Mouse (Mus musculus): ENCODE results near the gene Pomp. TPM values are rescaled to one million over a fixed set of nuclear protein-coding genes. Genes with fewer than 3 reads are reported as not detected.

Gene Pomp
- polyA plus RNA-seq, 1 experiment = 41.7 TPM

DNA sequence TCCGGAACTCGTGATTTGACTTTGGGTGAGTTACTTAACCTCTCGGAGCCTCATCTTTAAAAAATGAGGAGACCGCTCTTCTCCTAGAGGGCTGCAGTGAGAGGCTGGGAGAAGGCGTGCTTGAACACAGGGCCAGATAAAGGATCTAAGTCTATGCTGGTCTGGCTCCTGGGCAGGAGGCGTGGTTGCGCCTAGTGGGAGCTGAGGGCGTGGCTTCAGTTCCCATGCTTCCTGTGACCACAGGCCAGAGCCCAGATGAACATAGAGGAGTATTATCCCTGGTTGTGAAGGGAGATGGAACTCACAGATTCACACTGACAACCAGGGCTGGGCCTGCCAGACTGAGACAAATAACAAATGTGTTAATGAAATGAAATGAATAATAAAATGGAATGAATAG lies 41.4 kb upstream of the Pomp start:
- TF ChIP-seq POLR2A (IDR thresholded peaks at IDR 0.05; ENCODE audit: control insufficient read depth, low read depth, low read length) (no peak), CTCF (IDR thresholded peaks at IDR 0.05; ENCODE audit: control insufficient read depth, insufficient read depth, insufficient replicate concordance, low read depth, low read length) (no peak)
- H3K36me3 ChIP-seq (ENCODE audit: control insufficient read depth, insufficient read depth, low read length) = no peaks in the 10 kb centered on the region
- peaks cover 5% of the 10 kb centered on the region for H3K4me1 ChIP-seq (ENCODE audit: control insufficient read depth, insufficient read depth, low read length)
- H3K27ac ChIP-seq (ENCODE audit: control insufficient read depth, insufficient read depth, low read depth, low read length) = no peak overlapping the region
- H3K4me3 ChIP-seq (ENCODE audit: control insufficient read depth, low read depth, low read length) = peak overlapping the region; percentile 1; the same call in 1 of the 2 replicates
- H3K27me3 ChIP-seq (ENCODE audit: control insufficient read depth, insufficient read depth, low read length) = no peaks in the 10 kb centered on the region

DNA sequence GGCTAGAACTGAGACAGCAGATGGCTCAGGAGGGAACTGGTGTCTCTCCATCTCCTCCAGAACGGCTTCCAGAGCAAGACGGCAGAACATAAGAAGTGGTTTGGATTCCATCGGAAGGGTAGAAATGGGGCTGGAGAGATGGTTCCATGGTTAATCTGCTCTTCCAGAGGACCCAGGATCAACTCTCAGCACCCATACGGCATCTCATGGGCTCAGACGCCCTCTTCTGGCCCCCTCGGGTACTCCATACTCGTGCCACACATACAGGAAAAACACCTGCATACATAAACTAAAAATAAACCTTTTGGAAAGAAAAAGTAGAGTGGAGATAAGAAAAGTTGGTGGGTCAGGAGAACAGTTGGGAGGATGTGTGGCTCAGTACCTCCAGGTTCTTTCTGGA lies 40.4 kb upstream of the Pomp start:
- Histone ChIP-seq H3K27ac (ENCODE audit: control insufficient read depth, insufficient read depth, low read depth, low read length) (no peak overlapping the region), H3K27me3 (ENCODE audit: control insufficient read depth, insufficient read depth, low read length) (no peaks in the 10 kb centered on the region), H3K36me3 (ENCODE audit: control insufficient read depth, insufficient read depth, low read length) (no peaks in the 10 kb centered on the region), H3K4me1 (ENCODE audit: control insufficient read depth, insufficient read depth, low read length) (peaks cover under 1% of the 10 kb centered on the region), H3K4me3 (ENCODE audit: control insufficient read depth, low read depth, low read length) (no peak overlapping the region; the same call in 1 of the 2 replicates)
- peak; percentile 41; the same call in 1 of the 2 replicates for TF ChIP-seq CTCF (IDR thresholded peaks at IDR 0.05; ENCODE audit: control insufficient read depth, insufficient read depth, insufficient replicate concordance, low read depth, low read length)
- TF ChIP-seq POLR2A (IDR thresholded peaks at IDR 0.05; ENCODE audit: control insufficient read depth, low read depth, low read length) = no peak

DNA sequence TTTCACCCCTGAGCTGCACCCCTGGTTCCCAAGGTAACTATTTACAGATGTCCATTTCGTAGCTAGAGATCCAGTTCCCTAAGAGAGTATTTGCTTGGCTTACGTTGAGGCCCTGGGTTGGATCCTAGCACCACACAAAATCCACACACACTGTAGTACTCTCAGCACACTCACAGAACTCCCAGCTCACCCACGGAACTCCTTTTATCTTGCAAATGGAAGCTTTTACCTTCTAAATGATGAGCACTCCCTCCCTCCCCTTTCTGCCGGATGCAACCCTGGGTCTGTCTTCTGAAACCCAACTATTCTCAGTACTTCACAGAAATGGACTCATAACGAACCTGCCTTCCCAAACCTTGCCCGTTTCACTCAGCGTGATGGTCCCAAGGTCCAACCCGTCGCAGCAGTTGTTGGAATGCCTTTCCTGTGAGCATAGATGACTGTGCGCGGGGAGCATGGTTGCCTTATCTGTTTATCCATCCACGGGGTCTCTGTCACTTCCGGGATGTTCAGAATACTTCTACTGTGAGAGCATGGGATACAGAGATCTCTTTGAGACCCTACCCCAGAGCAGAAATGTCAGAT lies 36.1 kb upstream of the Pomp start:
- Histone ChIP-seq H3K27me3 (ENCODE audit: control insufficient read depth, insufficient read depth, low read length) (no peaks in the 10 kb centered on the region), H3K36me3 (ENCODE audit: control insufficient read depth, insufficient read depth, low read length) (no peaks in the 10 kb centered on the region), H3K27ac (ENCODE audit: control insufficient read depth, insufficient read depth, low read depth, low read length) (no peak overlapping the region), H3K4me3 (ENCODE audit: control insufficient read depth, low read depth, low read length) (no peak overlapping the region), H3K4me1 (ENCODE audit: control insufficient read depth, insufficient read depth, low read length) (peaks cover 9% of the 10 kb centered on the region)
- TF ChIP-seq CTCF (IDR thresholded peaks at IDR 0.05; ENCODE audit: control insufficient read depth, insufficient read depth, insufficient replicate concordance, low read depth, low read length) (no peak), POLR2A (IDR thresholded peaks at IDR 0.05; ENCODE audit: control insufficient read depth, low read depth, low read length) (no peak)

DNA sequence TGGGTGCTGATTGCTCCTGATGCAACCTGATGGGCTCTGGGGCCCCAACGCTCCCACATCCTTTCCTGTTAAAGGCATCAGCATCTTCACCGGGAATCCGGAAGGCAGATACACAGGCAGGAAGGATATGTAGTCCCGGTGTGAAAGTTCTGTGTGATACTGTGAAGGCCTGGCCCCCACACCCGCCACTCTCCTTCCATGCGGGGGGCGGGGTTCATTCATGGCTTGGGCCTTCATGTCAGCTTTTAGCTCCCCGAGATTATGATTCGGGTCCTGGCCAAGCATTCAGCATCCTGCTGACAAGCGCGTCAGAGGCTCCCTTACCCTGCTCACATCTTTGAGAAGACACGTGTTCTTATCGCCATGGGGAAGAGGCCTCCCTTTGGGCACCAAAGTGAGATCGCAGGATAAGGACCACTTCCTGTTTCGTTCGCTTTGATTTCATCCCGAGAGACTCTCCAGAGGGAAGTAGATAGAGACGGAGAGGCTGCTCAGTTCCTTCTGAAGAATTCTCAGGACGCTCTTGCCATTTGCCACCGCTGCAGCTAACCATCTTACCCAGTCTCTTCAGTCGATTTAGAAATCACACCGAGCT lies 34.8 kb upstream of the Pomp start:
- Histone ChIP-seq H3K36me3 (ENCODE audit: control insufficient read depth, insufficient read depth, low read length) (no peaks in the 10 kb centered on the region), H3K27ac (ENCODE audit: control insufficient read depth, insufficient read depth, low read depth, low read length) (no peak overlapping the region), H3K27me3 (ENCODE audit: control insufficient read depth, insufficient read depth, low read length) (no peaks in the 10 kb centered on the region), H3K4me3 (ENCODE audit: control insufficient read depth, low read depth, low read length) (peak overlapping the region; percentile 7), H3K4me1 (ENCODE audit: control insufficient read depth, insufficient read depth, low read length) (peaks cover 9% of the 10 kb centered on the region)
- TF ChIP-seq POLR2A (IDR thresholded peaks at IDR 0.05; ENCODE audit: control insufficient read depth, low read depth, low read length) (no peak), CTCF (IDR thresholded peaks at IDR 0.05; ENCODE audit: control insufficient read depth, insufficient read depth, insufficient replicate concordance, low read depth, low read length) (no peak)

DNA sequence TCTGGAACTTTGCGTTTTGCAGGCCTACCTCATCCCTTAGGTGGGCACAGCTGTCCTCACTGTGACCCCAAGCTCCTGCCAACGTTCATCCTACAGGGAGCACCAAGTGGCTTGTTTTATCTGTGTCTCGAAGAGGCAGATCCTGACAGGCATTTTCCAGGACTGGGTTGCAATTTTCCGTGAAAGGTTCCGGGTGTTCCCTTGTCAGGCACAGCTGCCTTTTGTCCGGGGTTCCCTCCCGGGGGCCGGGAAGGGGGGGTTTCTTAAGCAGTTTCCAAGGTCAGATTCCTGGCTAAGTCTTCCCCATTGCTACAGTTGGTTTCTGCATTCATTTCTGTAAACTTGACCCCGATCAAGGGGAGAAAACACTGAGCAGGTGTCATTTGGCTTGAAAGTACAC lies 34.2 kb upstream of the Pomp start:
- no peaks in the 10 kb centered on the region for H3K36me3 ChIP-seq (ENCODE audit: control insufficient read depth, insufficient read depth, low read length)
- peak overlapping the region; percentile 7 for H3K4me3 ChIP-seq (ENCODE audit: control insufficient read depth, low read depth, low read length)

DNA sequence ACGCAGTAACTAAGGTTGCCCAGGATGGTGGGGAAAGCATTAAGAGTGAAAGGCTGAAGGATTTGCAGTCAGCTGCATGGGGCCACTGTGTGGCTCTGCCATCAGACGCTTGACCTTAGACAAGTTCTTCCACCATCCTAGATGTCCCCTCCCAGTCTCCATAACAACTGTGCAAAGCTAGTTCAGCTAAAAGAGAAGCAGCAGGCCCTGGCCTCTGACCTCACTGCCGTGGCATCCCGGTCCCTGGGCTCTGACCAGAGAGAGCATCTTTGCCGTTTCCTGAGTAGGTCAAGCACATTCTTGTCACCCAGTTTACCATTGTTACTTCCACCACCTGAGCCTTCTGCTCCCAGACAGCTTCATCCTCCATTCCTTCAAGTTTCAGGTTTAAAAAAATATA lies 33.7 kb upstream of the Pomp start:
- TF ChIP-seq POLR2A (IDR thresholded peaks at IDR 0.05; ENCODE audit: control insufficient read depth, low read depth, low read length) (no peak), CTCF (IDR thresholded peaks at IDR 0.05; ENCODE audit: control insufficient read depth, insufficient read depth, insufficient replicate concordance, low read depth, low read length) (no peak)
- H3K27me3 ChIP-seq (ENCODE audit: control insufficient read depth, insufficient read depth, low read length) = no peaks in the 10 kb centered on the region
- no peak overlapping the region for H3K4me3 ChIP-seq (ENCODE audit: control insufficient read depth, low read depth, low read length)
- H3K36me3 ChIP-seq (ENCODE audit: control insufficient read depth, insufficient read depth, low read length) = no peaks in the 10 kb centered on the region
- H3K27ac ChIP-seq (ENCODE audit: control insufficient read depth, insufficient read depth, low read depth, low read length) = no peak overlapping the region
- H3K4me1 ChIP-seq (ENCODE audit: control insufficient read depth, insufficient read depth, low read length) = peaks cover 9% of the 10 kb centered on the region

More for the DNA sequence above, 34.2 kb upstream of the Pomp start:
- H3K27ac ChIP-seq (ENCODE audit: control insufficient read depth, insufficient read depth, low read depth, low read length) = no peak overlapping the region
- no peaks in the 10 kb centered on the region for H3K27me3 ChIP-seq (ENCODE audit: control insufficient read depth, insufficient read depth, low read length)
- H3K4me1 ChIP-seq (ENCODE audit: control insufficient read depth, insufficient read depth, low read length) = peaks cover 9% of the 10 kb centered on the region
- TF ChIP-seq POLR2A (IDR thresholded peaks at IDR 0.05; ENCODE audit: control insufficient read depth, low read depth, low read length) (no peak), CTCF (IDR thresholded peaks at IDR 0.05; ENCODE audit: control insufficient read depth, insufficient read depth, insufficient replicate concordance, low read depth, low read length) (no peak)

DNA sequence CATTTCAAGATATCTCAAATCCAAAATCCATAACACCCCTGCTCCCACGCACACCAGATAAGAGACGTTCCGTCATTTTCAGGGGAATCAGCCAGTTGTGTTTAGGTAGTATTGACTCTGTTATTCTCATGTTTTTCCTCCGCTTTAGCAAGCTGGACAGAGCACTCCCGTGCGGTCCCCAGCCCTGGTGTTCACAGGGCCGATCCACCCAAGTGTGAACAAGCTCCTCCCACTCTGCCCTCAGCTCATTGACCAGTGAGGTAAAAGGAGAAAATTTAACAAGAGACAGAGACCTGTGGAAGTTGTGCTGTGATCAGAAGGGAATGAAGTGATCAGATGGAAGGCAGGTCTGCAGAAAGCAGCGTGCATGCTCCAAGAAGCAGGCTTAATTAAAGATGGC lies 31.4 kb upstream of the Pomp start:
- no peak overlapping the region for H3K4me3 ChIP-seq (ENCODE audit: control insufficient read depth, low read depth, low read length)
- H3K36me3 ChIP-seq (ENCODE audit: control insufficient read depth, insufficient read depth, low read length) = no peaks in the 10 kb centered on the region
- H3K4me1 ChIP-seq (ENCODE audit: control insufficient read depth, insufficient read depth, low read length) = peaks cover 9% of the 10 kb centered on the region
- no peak for TF ChIP-seq POLR2A (IDR thresholded peaks at IDR 0.05; ENCODE audit: control insufficient read depth, low read depth, low read length)
- TF ChIP-seq CTCF (IDR thresholded peaks at IDR 0.05; ENCODE audit: control insufficient read depth, insufficient read depth, insufficient replicate concordance, low read depth, low read length) = no peak
- no peaks in the 10 kb centered on the region for H3K27me3 ChIP-seq (ENCODE audit: control insufficient read depth, insufficient read depth, low read length)
- H3K27ac ChIP-seq (ENCODE audit: control insufficient read depth, insufficient read depth, low read depth, low read length) = no peak overlapping the region

All from testis, adult 2 months (tissue).